In the genomic region with DNA sequence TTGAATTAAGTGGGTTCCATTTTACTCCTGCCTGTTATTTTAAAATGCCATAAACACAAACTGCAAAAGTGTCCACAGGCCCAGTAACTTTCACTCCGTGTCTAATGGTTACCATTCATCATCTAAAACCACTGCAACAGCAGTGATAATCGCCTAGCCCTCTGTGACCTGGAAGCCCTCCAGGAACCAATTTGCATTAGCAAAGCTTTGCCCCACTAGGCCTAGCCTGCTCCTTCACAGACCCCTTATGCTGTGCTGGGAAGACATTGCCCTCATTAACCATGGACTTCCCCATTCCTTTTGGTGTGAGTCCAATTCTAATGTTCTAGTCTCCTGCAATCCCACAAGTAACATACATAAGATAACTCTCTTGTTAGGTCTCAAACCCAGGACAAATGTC, we compare ENCODE assay signal across 19 mouse cellular contexts.
"Had no signal": no experiment of that assay in that cellular context is flagged by ENCODE, and none has a peak within 500 bp of the region (broad histone marks: within the 10 kb centered on the region; RNA-seq: fewer than 3 reads in every experiment).

No protein-coding gene starts in this region.

- H3K27ac ChIP-seq: midbrain, embryonic 10.5 days; midbrain, embryonic 12.5 days; neural tube, embryonic 13.5 days; neural tube, embryonic 15.5 days had no signal

- H3K36me3 ChIP-seq: midbrain, embryonic 10.5 days; midbrain, embryonic 12.5 days; neural tube, embryonic 13.5 days; neural tube, embryonic 15.5 days had no signal

- ATAC-seq: midbrain, embryonic 16.5 days had no signal

- H3K4me2 ChIP-seq: lung, embryonic 14.5 days; midbrain, embryonic 12.5 days; neural tube, embryonic 13.5 days; neural tube, embryonic 15.5 days had no signal

- H3K9ac ChIP-seq: lung, embryonic 14.5 days; midbrain, embryonic 12.5 days; neural tube, embryonic 13.5 days; neural tube, embryonic 15.5 days had no signal

- DNase-seq: lung, adult 18-20 months; lung, embryonic 14.5 days; lung, postnatal 10 days; lung, postnatal 4 days; midbrain, embryonic 14.5 days; retina, postnatal 1 day; right cerebral cortex, adult 18-20 months; right cerebral cortex, postnatal 25 days; right cerebral cortex, postnatal 4 days; spleen, adult 18-20 months; thymus, adult 18-20 months; thymus, postnatal 14 days; thymus, postnatal 36 days had no signal

- H3K4me1 ChIP-seq: midbrain, embryonic 10.5 days; midbrain, embryonic 12.5 days; neural tube, embryonic 13.5 days; neural tube, embryonic 15.5 days had no signal

- H3K9me3 ChIP-seq: midbrain, embryonic 10.5 days; midbrain, embryonic 12.5 days; neural tube, embryonic 13.5 days; neural tube, embryonic 15.5 days had no signal

- H3K27me3 ChIP-seq: midbrain, embryonic 12.5 days; neural tube, embryonic 13.5 days; neural tube, embryonic 15.5 days had no signal

- H3K4me3 ChIP-seq: midbrain, embryonic 10.5 days; midbrain, embryonic 12.5 days; myocyte; neural tube, embryonic 13.5 days; neural tube, embryonic 15.5 days had no signal
